Mouse (Mus musculus) lung, postnatal 0 days (tissue): ENCODE data around the gene Ankar.

Source experiments
- CTCF ChIP-seq: IDR thresholded peaks from 2 replicates; pipeline ENCODE4 v1.5.1; 2016; ENCODE audit warnings: antibody characterized with exemption, mild to moderate bottlenecking
- EP300 ChIP-seq: IDR thresholded peaks from 2 replicates; pipeline ENCODE4 v1.6.1; 2016; ENCODE audit warnings: antibody characterized with exemption, mild to moderate bottlenecking, control low read depth

- no peak for TF ChIP-seq EP300
- TF ChIP-seq CTCF, result no peak
Observed at GRCm38 (mm10) chr1:72724354-72724753, 24.0 kb upstream of the Ankar start.
